Mouse (Mus musculus) liver, adult (tissue): ENCODE data around the gene Homer2.

Source experiments
- GATA4 ChIP-seq: IDR thresholded peaks from 2 replicates; pipeline ENCODE4 v1.6.1; 2014; ENCODE audit warnings: mild to moderate bottlenecking, low read length; ENCODE audit not compliant: insufficient replicate concordance

Gene Homer2

DNA sequence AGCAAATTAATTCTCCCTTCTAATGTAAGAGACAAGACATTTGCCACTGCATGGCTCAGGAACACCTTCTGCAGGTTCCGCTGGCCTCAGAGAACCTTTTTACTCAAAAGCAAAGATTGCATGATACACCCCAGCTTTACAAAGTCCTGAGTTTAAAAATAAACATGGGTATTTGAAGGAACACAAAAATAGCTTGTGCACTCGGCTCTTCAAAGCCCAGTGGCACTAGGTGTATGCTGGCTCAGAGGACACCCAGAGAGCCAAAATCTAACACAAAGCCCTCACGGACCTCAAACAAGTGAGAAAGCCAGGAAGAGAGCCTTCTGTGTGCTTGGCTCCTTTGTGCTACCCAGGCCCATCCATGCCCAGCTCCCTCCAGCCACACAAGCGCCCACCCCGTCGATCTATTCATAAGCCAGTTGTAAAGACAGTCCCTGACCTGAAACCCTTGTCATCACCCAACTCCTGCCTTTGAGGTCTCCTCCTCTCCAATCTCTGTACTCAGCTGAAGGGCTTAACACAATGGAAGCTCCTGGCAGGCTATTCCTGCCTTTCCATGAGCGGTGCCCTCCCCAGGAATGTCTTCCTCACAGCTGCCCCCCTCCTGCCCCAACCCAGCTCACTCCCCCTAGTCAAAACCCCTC is 23.4 kb downstream of the Homer2 start:
- TF ChIP-seq GATA4 = no peak

DNA sequence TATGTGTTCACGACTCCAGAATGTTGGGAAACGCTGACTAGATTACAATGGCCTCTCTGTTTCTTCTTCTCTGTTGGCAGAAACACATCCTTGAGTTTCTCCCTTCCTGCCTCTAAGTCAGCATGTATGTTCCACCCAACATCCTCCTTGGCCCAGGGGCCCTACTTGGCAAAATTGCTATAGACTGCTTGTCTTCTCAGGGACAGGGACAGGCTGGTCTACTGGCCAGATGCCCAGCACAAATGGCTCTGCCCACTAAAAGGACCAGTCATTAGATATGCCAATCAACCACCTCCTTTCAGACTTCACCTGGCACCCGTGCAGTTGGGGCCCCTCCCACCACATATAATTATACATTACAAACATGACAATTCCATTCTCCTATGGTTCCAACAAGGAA is 25.9 kb downstream of the Homer2 start:
- no peak for TF ChIP-seq GATA4

- no peak for TF ChIP-seq GATA4
Measured at GRCm38 (mm10) chr7:81673359-81674013, 33.8 kb downstream of the Homer2 start.

DNA sequence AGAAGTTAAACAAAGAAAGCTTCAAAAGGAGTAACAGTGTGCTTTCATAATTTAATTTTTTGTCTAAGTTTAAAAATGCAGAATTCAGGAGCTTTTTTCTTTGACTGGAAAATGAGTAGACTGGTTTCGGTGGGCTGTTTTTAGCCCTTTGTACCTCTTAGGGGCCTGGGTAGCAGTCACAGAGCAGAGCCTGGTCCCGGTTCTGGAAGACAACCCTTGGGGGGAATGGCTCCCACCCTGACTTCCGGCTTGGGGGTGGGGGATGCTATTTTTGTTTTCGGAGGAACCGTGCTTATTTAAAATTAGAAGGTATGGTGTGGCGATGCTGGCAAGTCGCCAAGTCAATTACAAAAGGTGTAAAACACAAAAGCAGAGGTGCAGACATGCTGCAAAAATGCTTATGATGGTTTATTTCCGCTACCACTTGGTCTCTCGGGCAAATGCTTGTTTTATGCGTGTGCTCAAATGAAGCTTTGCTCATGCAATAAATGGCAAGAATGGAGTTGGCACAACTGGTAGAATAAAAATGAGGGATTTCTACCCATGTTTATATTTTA is 34.5 kb downstream of the Homer2 start:
- TF ChIP-seq GATA4 = no peak

DNA sequence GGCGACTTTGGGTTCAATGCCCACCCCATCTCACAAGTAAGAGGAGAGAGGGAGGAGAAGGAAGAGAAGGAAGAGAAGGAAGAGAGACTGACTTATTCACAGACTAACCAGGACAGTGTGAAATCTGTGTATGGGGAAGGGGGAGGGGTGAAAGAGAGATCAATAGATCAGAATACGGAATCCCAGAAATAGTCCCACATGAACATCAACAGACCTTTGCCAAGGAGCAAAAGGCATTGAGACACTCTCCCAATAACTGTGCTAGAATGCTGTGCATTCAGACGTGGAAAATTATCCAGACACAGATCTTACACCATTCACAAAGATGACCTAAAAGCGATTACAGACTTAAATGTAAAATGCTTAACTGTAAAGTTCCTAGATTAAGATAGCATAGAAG is 40.2 kb downstream of the Homer2 start:
- TF ChIP-seq GATA4 = no peak

DNA sequence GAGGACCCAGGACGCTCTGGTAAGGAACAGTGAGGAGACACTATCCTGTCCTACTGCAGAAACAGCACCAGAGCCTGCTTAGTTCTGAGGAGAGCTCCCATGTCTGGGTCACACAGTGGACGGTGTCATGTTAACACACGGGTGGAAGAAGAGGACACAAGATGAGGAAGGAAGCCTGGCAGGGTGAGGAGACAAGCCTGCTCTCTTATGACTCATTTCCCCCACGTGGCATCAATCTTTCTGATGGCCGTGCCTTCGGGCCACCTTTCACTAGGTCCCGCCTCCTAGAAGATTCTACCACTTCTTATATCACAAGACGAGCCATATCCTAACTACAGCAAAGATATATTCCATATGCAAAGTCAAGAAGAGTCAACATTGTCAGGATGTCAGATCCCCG is 40.7 kb downstream of the Homer2 start:
- TF ChIP-seq GATA4 = no peak

GRCm38 (mm10) chr7:81663057-81663456 is 44.3 kb downstream of the Homer2 start:
- TF ChIP-seq GATA4 = no peak

- TF ChIP-seq GATA4 = no peak
Measured at GRCm38 (mm10) chr7:81657631-81658347, 49.5 kb downstream of the Homer2 start.

GRCm38 (mm10) chr7:81657055-81657454 is 50.3 kb downstream of the Homer2 start:
- TF ChIP-seq GATA4 = no peak

DNA sequence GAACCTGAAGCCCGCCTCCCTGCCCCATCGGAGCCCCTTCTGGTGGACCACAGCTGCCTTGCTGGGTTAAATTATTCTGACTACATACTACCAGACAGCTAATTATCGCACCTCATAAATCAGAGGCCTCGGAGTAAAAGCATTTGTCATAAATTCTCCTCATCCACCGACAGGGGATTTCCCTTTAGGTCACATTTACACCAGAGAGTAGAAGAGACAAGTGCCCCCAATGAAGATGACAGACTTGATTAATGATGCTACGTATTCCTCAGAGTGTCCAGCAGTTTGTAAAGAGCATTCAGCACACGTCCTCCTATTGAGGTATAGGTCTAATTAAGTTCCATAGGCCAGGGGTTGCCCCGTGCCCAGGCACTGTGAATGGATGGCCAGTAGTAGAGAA is 50.7 kb downstream of the Homer2 start:
- no peak for TF ChIP-seq GATA4

- no peak for TF ChIP-seq GATA4
Measured at GRCm38 (mm10) chr7:81654946-81655718, 52.2 kb downstream of the Homer2 start.

GRCm38 (mm10) chr7:81653988-81654387 is 53.3 kb downstream of the Homer2 start:
- no peak for TF ChIP-seq GATA4

DNA sequence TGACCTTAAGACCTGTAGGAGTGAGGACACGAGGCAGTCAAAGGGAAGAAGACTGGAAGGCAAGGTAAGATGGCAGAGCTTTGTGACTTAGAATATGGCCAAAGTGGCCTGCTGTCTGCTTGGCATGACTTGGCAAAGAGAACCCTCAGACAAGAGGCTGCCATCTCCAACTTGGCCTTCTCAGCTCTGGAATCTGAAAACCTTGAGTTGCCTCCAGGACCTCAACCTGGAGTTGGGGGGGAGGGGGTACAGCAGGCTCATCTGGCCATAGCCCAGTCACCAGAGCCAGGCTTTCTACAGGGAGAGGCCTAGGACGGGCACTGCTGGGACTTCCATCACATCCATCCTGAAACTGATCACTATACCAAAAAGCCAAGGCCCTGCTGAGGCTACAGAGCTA is 55.0 kb downstream of the Homer2 start:
- TF ChIP-seq GATA4 = no peak

DNA sequence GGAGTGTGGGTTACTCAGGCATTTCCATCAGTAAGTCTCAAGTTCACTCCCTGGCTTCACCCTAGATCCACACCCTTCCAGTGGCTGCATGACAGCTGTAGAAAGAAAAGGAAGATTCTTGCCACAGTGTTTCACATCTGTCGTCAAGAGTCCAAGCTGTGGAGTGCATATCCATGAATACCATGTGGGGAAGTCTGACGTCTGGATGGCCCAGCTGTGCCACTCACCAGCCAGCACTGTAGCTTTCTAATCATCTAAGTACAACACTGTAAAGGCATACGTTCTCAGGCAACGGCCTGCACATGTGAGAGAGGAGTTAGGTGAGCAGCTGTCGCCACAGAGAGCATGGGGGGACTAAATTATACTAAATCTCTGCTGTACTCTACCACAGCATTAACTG is 56.0 kb downstream of the Homer2 start:
- TF ChIP-seq GATA4 = no peak

DNA sequence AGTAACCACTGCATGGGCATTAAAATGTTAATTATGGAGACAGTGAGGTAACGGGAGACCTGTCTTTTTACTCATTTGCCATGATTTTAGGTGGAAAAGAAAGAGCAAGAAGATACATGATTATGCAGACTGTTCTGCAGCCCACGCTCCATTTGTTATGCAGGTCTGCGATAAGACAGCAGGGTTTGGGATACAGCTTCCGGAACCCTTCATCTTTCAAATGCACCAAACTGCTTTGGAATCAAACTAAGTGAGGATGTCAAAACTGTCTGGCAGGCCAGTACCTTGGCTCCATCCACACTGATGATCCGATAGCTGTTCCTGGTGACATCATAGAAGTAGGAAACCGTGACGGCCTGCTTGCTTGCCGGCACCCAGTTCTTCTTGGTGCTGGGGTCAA is 58.1 kb downstream of the Homer2 start:
- TF ChIP-seq GATA4 = no peak

DNA sequence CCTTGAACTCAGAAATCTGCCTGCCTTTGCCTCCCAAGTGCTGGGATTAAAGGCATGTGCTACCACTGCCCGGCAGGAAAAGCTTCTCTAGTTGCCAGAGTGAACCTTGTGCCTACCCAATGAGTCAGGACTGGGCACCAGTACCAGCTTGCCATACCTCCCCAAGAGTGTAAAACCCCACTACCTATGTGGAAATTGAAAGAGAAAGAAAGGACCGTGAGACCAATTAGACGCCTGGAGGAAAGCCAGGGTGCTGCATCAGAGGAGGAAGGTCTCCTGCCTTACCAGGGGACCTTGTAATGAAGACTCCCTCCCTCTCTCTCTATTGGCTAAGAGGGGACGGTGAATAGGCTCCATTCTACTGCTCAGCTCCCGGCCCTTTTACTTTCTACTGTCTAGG is 59.4 kb downstream of the Homer2 start:
- no peak for TF ChIP-seq GATA4
